Mouse (Mus musculus) heart, adult 8-10 months (tissue): Measurements from ENCODE around the gene Ankrd1. TPM values are rescaled to one million over a fixed set of nuclear protein-coding genes. Genes with fewer than 3 reads are reported as not detected.

Source experiments
- DNase-seq: peaks from one replicate; pipeline ENCODE4 v3.0.0; 2022; ENCODE audit warnings: low spot score
- total RNA-seq, 4 experiments: library from RNA; stranded (reverse); gene quantifications; 2 replicates each; pipeline ENCODE4 v1.2.4; 2022

Ankrd1 gene
- total RNA-seq, 4 experiments from 2014 or later = 472 to 1,222 (median 1,005) TPM

DNA sequence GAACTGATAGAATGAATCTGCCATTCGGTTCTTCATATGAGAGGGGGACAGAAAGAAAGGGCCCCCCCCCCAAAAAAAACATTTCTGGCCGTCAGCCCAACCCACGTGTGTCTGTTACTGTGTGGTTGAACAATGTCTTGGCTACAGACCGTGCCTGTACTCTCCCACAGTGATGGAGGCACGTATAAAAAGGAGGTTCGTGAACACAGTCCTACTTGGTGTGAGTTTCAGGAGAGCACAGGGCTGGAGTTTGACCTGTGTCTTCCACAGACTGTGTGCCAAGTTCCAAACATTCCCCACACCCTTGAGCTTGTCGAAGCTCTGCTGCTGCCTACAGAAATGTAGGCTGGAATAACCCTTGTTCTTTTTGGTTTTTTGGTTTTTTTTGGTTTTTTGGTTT lies 9.4 kb downstream of the Ankrd1 start:
- no peak for DNase-seq

DNA sequence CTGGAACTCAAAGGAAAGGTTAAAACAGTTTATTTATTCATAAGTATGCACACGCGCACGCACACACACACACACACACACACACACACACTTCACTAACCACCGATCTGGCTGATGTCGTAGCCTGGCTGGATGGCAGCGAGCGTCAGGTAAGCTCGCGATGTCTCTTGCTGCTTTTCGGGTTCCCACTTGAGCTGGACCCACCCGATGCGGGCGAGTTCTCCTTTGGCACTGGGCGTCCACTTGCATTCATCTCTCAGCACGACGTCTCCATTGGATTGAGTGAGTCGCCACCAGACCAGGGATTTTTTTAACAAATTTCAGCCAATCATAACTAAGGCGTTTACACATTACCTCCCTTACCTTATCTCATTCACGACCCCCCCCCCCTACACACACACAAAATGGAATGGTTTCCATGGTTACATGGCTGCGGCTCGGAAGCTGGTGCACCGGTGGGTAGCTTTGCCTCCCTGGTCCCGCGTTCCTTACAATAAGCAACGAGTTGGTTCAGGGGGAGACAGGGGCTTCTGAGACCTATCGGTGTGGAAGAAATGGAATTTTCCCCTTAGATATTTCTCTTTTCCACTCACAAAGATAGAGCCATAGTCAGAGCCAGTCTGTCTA lies 10.5 kb downstream of the Ankrd1 start:
- no peak for DNase-seq

GRCm38 (mm10) chr19:36103909-36104308 lies 16.0 kb downstream of the Ankrd1 start:
- no peak for DNase-seq

DNA sequence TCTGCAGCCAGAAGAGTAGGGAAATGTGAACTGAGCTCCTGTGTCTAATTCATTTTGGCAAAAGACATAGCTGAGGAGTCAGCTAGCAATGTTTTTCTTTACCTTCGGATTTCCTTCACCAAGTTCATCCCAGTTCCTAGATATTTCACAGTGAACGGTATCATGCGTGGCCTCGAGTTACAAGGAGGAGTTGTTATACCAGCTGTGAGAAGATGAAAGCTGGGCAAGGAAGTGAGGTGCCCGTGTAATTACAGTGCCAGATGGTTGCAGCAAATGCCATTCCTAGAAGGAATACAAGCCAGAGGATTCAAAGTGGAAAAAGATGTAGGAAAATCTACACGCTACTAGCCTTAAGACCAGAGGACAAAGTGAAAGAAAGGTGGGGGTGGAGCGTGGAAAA lies 21.0 kb downstream of the Ankrd1 start:
- DNase-seq = no peak

- DNase-seq = no peak
Observed at GRCm38 (mm10) chr19:36098265-36098664, 21.6 kb downstream of the Ankrd1 start.

- no peak for DNase-seq
Observed at GRCm38 (mm10) chr19:36097194-36097593, 22.7 kb downstream of the Ankrd1 start.

DNA sequence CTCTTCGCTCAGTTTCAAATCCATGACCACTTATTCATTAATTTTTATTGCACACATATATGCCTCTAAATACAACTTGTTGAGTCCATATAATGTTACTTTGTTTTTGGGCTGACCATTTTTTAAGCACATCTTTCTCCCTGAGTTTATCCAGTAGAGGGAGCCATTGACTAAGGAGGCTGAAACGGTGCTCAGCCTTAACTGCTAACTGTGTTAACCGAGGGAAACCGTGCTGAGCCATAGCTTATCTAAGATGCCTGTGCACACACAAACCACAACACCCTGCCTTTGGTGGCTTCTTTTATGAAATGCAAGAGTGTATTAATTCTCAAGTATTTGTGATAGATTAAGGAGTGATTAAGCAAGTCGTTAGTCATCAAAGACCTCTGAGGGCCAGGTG lies 29.1 kb downstream of the Ankrd1 start:
- DNase-seq = peak; percentile 13

- peak; percentile 85 for DNase-seq
Observed at GRCm38 (mm10) chr19:36083262-36084225, 36.4 kb downstream of the Ankrd1 start, which contains the start of gene Rpp30. Rpp30 (plus strand) TSS chr19:36083716.

DNA sequence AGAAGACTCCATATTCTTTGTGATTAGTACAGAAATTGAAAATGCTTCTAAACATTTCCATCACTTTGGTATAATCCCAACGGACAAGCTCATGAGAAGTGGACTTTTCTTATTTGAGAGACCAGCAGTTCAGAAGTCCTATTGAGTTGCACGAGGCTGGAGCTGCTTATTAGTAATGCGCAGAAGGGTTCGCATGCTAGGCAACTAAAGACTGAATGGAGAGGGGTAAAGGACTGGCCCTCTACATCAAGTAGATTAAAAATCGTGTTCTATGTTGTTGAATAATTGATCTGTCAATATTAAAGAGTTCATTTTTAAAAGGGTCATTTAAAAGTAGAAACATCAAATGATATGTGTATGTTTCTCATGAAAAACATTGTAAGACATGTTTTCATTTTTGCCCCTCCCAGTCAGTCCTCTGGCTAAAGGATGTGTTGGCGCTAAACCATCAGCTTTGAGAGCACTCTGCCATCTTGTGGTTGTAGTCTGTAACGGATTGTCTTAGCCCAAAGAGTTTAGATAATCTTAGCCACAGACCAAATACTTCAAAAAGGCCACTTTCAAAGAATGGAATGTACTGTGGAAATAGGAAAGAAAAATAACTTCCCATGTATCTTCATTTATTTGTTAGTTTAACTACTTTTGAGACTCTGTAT lies 37.2 kb downstream of the Ankrd1 start:
- peak; percentile 55 for DNase-seq

DNA sequence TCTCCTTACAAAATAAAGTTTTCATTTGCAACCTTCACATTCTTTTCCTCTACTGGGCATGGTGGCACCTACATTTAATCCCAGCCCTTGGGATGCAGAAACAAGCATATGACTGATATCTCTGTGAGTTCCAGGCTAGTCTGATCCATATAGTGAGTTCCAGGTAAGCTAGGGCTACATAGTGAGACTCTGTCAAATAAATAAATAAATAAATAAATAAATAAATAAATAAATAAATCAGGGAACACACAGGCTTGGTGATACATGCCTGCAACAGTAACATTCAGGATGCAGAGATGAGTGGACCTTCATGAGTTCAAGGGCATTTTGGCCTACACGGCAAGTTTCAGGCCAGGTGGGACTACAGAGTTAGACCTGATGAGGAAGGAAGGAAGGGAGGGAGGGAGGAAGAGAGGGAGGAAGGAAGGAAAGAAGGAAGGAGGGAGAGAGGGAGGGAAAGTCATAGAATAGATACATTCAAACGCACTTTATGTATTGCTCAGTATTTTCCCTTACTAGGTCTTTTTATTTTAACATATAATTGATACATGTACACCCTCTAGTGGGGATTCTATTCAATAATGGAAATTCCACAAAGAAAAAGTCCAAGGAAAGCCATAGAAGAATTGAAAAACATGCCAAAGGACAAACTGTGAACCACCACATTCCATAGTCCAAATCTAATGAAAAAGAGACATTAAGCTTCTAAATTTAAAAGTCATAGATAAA lies 56.9 kb downstream of the Ankrd1 start:
- no peak for DNase-seq

Other genes starting within 250 kb of the Ankrd1 start
- under 1 TPM; 0.37 to 0.47 (median 0.39) TPM for gene Htr7, start 62.6 kb downstream of the Ankrd1 start, total RNA-seq
- gene Rpp30, start 36.4 kb downstream of the Ankrd1 start, total RNA-seq = 10 to 100 TPM; 12.7 to 16.2 (median 15.0) TPM
- gene Pcgf5, start 228.2 kb upstream of the Ankrd1 start, total RNA-seq = 10 to 100 TPM; 65.8 to 88.1 (median 78.6) TPM